Mouse (Mus musculus) C2C12 (cell line): ENCODE measurements around the gene Prcd.

Experiments used
- CEBPB ChIP-seq: IDR thresholded peaks from one replicate; pipeline ENCODE4 v1.6.1; 2011; ENCODE audit warnings: low read depth, mild to moderate bottlenecking, control low read depth, moderate library complexity
- CTCF ChIP-seq: IDR thresholded peaks from one replicate; pipeline ENCODE4 v1.5.1; 2011; ENCODE audit not compliant: control insufficient read depth, insufficient read depth, insufficient read length
- FOSL1 ChIP-seq: IDR thresholded peaks from one replicate; pipeline ENCODE4 v1.8.0; 2011; ENCODE audit warnings: mild to moderate bottlenecking, low read length; ENCODE audit not compliant: poor library complexity, insufficient read depth, severe bottlenecking
- MAX ChIP-seq: IDR thresholded peaks from one replicate; pipeline ENCODE4 v1.6.1; 2011; ENCODE audit warnings: mild to moderate bottlenecking, control low read depth
- MYOG ChIP-seq: IDR thresholded peaks from one replicate; pipeline ENCODE4 v1.6.1; 2011; ENCODE audit not compliant: control insufficient read depth, insufficient read length; ENCODE audit errors: extremely low read depth
- USF1 ChIP-seq: IDR thresholded peaks from one replicate; pipeline ENCODE4 v1.6.1; 2011; ENCODE audit warnings: low read depth, mild to moderate bottlenecking, control low read depth, moderate library complexity

GRCm38 (mm10) chr11:116669316-116669715 is 16.0 kb downstream of the Prcd start:
- no peak for TF ChIP-seq CTCF
- no peak for TF ChIP-seq MAX
- no peak for TF ChIP-seq USF1
- TF ChIP-seq CEBPB = no peak
- no peak for TF ChIP-seq FOSL1
- TF ChIP-seq MYOG = no peak
